Mouse (Mus musculus): ENCODE measurements around the gene Olfr466. TPM values are rescaled to one million over a fixed set of nuclear protein-coding genes. Genes with fewer than 3 reads are reported as not detected.

Gene Olfr466
- total RNA-seq, 1 experiment from 2014 or later, result not detected

Other genes starting within 250 kb of the Olfr466 start
- gene Cntnap3, start 246.3 kb upstream of the Olfr466 start, total RNA-seq (2017), result not detected in 2 replicates
- not detected in 2 replicates for gene Spata31, start 232.8 kb upstream of the Olfr466 start, total RNA-seq (2017)
- not detected in 2 replicates for gene Spata31d1c, start 117.2 kb upstream of the Olfr466 start, total RNA-seq (2017)
- gene Prss47, start 97.5 kb upstream of the Olfr466 start, total RNA-seq (2017), result not detected in 2 replicates
- gene Mfsd14b, start 37.3 kb upstream of the Olfr466 start, total RNA-seq (2017), result 69.4 and 77.5 TPM in 2 replicates
- gene Olfr465-ps1, start 12.2 kb upstream of the Olfr466 start, total RNA-seq (2017), result not detected in 2 replicates
- gene Nlrp4f, start 55.7 kb downstream of the Olfr466 start, total RNA-seq (2017), result not detected in 2 replicates
- gene Gm10775, start 109.3 kb downstream of the Olfr466 start, total RNA-seq (2017), result not detected in 2 replicates
- gene Zfp369, start 128.6 kb downstream of the Olfr466 start, total RNA-seq (2017), result 66.9 and 73.8 TPM in 2 replicates